Mouse (Mus musculus): Measurements from ENCODE around the gene Mettl27.
"Not testable (repeated sequence)": the region's sequence is repeated elsewhere in the genome, so short reads cannot be mapped to it uniquely, and the experiment has no call there.

Mettl27 gene

GRCm38 (mm10) chr5:134920106-134920687 lies 12.0 kb upstream of the Mettl27 start:
- no peak for DNase-seq (ENCODE audit: low spot score in 2 of 2)

- DNase-seq (ENCODE audit: low spot score in 2 of 2), result no peak
Measured at GRCm38 (mm10) chr5:134921106-134921505, 11.1 kb upstream of the Mettl27 start.

GRCm38 (mm10) chr5:134923141-134923540 lies 9.0 kb upstream of the Mettl27 start:
- DNase-seq (ENCODE audit: low spot score in 2 of 2), result no peak

DNA sequence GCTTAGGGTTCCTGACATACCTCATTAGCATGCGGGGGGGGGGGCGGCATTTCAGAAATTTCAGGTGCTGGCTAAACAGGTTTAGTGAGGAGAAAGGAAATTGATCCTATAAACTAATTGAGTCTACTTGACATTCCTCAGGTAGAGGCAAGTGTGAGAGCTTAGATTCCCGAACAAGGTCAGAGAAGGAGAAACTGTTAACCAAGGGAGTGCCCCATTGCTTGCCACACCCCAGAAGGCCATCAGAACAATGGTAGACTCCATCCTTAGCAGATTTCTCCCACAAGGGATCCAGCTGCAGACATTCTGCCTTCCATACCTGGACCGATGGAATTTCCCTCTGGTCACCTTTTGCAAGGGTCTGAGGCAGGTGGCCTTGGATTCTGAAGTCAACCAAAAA lies 5.4 kb upstream of the Mettl27 start:
- DNase-seq (ENCODE audit: low spot score in 2 of 2), result no peak

- DNase-seq (ENCODE audit: low spot score in 2 of 2), result no peak
Measured at GRCm38 (mm10) chr5:134929988-134930387, 2.2 kb upstream of the Mettl27 start.

GRCm38 (mm10) chr5:134932903-134933276 lies 722 bp downstream of the Mettl27 start:
- peak; percentile 60 to 77 for DNase-seq (ENCODE audit: low spot score in 2 of 2)

DNA sequence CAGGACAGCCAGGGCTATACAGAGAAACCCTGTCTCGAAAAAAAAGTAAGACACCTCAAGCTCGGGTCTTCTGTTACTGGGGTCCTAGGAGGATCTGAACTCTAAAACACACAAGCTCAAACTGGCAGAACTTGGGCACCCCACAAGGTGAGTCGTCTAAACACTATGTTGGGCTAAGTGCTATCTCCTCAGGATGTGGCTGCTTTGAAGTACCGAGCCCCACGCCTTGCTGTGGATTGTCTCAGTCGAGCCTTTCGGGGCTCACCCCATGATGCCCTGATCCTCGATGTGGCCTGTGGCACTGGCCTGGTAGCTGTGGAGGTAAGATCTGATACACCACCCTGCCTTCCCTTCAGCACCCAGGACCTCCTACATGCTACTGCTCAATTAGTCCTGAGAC lies 1.1 kb downstream of the Mettl27 start:
- DNase-seq (ENCODE audit: low spot score in 2 of 2), result peak; percentile 47 to 57

GRCm38 (mm10) chr5:134933686-134934085 lies 1.5 kb downstream of the Mettl27 start:
- DNase-seq (ENCODE audit: low spot score in 2 of 2), result not testable (repeated sequence)

DNA sequence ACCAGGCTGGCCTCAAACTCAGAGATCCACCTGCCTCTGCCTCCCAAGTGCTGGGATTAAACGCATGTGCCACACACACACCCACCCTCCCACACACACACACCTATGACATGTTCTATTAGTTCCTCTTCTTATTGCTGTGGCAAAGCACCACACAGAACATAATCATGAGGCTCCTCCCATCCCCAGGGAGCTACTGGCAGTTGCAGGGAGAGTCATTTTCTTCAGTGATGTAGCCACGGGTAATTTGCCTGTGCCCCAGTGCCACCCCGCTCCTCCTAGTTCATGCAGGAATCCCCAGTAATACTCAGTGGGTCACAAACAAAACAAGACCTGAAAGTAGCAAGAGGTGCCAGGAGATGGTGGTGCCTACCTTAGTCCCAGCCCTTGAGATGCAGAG lies 2.5 kb downstream of the Mettl27 start:
- DNase-seq (ENCODE audit: low spot score in 2 of 2), result no peak

- DNase-seq (ENCODE audit: low spot score in 2 of 2), result no peak
Measured at GRCm38 (mm10) chr5:134936051-134936450, 3.9 kb downstream of the Mettl27 start.

GRCm38 (mm10) chr5:134936626-134937185 lies 4.5 kb downstream of the Mettl27 start:
- no peak for DNase-seq (ENCODE audit: low spot score in 2 of 2)

- DNase-seq (ENCODE audit: low spot score in 2 of 2), result no peak
Measured at GRCm38 (mm10) chr5:134939069-134939468, 6.9 kb downstream of the Mettl27 start.

GRCm38 (mm10) chr5:134939554-134939953 lies 7.4 kb downstream of the Mettl27 start:
- not testable (repeated sequence) for DNase-seq (ENCODE audit: low spot score in 2 of 2)

DNA sequence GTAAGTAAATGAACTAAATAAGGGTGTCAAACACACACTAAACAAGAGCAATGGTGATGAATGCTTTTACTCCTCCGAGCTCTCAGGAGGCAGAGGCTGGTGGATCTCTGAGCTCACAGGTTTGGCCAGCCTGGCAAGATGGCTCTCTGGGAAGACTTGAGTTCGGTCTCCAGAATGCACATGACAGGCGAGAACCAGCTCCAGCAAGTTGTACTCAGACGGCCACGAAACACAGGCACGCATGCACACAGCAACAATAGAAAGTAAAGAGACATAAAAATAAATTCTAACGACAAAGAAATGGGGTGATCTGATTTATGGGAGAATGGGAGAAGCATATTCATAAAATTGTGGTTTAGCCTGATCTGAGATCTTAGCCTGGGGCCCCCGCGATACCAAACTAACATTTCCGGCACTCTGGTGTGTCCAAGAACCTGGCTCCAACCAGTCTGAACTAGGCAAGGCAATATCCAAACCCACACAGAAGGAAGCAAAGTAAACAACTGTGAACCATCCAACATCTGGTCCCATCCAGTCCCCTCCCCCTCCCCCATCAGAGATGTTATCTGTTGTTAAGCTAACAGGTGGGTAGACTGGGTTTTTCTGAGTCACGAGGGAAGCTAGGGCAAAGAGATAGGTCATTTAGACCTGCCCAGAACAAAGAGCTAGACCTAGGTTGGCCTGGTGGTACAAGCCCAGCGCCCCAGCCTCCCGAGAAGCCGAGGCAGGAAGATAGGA lies 9.5 kb downstream of the Mettl27 start:
- DNase-seq (ENCODE audit: low spot score in 2 of 2), result peak; percentile 86 to 90

DNA sequence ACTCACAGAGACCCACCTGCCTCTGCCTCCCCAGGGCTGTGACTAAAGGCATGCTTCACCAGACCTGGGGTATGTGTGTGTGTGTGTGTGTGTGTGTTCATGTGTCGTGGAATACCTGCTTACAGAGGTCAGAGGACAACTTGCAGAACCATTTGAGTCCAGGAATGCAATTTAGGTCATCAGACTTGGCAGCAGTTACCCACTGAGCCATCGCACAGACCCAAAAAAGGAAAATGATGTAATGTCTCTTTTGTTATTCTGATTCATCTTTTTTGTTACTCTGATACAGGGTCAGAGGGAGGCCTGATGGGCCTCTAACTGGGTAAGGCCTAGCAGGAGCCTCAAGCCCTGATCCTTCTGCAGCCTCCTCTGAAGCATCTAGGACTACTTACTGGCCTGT lies 10.6 kb downstream of the Mettl27 start:
- DNase-seq (ENCODE audit: low spot score in 2 of 2), result no peak

- no peak for DNase-seq (ENCODE audit: low spot score in 2 of 2)
Measured at GRCm38 (mm10) chr5:134944179-134944578, 12.0 kb downstream of the Mettl27 start.

GRCm38 (mm10) chr5:134945266-134945959 lies 13.2 kb downstream of the Mettl27 start:
- DNase-seq (ENCODE audit: low spot score in 2 of 2), result no peak

GRCm38 (mm10) chr5:134946063-134946856 lies 14.1 kb downstream of the Mettl27 start:
- DNase-seq (ENCODE audit: low spot score in 2 of 2), result peak in 1 of 2 experiments; percentile 32

DNA sequence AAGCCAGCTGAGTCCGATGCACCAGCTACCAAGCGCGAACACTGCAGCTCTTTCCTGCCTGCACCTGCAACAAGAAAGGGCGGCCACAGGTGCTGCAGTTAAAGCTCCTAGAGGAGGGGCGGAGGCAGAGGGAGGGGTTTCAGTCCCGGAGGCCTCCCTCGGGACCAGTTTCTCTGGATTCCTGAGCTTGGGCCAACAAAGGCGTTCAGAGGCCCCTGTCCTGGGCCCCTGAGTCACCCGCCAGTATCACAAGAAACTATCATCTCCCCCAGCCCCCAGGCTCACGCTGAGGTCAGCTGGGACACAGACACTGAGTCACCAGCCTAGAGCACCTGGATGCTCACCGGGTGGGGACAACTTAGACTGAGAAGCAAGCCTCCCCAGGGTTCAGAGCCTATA lies 14.7 kb downstream of the Mettl27 start, which contains the start of gene Cldn4:
Gene Cldn4 (minus strand): TSS at position 78 of the 399 bp plus-strand sequence.
- DNase-seq (ENCODE audit: low spot score in 2 of 2), result peak; percentile 73 to 80

DNA sequence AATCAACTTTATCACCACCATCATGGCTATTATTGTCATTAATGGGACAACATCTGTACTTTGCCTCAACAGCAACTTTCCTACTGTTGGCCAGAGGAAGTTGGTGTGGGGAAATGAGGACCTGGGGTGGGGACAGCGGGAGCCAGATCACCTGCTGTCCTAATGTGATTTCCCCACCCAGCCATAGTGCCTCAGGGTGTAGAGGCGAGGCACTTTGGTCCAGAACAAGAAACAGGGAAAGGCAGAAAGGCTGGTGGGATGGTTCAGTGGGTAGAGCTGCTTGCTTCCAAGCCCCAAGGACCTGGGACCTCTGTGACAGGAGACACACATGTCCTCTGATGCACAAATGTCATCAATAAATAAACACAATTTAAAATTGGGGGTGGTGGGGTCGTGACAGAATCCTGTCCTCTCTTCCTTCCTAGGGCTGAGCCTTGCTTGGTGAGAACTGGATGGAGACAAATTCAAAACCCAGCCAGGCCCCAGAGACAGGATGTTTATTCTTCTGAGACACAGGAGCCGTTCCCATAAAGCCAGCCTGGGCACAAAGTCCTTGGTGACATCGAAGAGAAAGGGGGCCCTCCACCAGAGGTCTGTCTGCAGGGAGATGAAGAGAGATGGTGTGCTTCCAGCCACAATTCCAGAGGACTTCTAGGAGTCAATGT lies 15.4 kb downstream of the Mettl27 start:
- DNase-seq (ENCODE audit: low spot score in 2 of 2), result no peak

DNA sequence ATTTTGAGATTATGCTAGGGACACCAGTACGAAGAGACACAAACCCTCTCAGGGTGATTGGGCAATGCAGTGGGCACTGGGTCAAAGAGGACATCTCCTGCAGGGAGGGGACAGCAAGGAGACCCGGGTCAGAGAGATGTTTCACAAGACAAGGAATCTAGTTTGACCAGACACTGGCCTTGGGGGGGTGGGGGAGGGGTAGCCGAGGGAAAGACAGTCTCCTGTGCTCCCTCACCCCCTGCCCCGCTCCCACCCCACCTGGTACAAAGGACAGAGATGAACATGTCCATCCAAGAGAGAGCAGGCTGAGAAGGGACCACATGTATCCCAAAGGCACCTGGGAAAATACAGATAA lies 15.9 kb downstream of the Mettl27 start:
- no peak for DNase-seq (ENCODE audit: low spot score in 2 of 2)
